Mouse (Mus musculus): ENCODE measurements around the gene Smox. TPM values are rescaled to one million over a fixed set of nuclear protein-coding genes. Genes with fewer than 3 reads are reported as not detected.
"Not testable (repeated sequence)": the region's sequence is repeated elsewhere in the genome, so short reads cannot be mapped to it uniquely, and the experiment has no call there.

Smox gene
- total and polyA plus RNA-seq, 2 experiments from 2014 or later = 55.4 to 67.9 TPM

GRCm38 (mm10) chr2:131473749-131474148 is 17.5 kb upstream of the Smox start:
- Histone ChIP-seq H3K9ac (no peak overlapping the region), H3K27ac (ENCODE audit: low read depth, low read length) (no peak overlapping the region), H3K9me3 (ENCODE audit: low read length) (no peaks in the 10 kb centered on the region), H3K27me3 (ENCODE audit: insufficient read depth, low read length) (no peaks in the 10 kb centered on the region), H3K4me3 (ENCODE audit: low read depth, low read length) (no peak overlapping the region), H3K4me1 (ENCODE audit: insufficient read depth) (no peaks in the 10 kb centered on the region), H3K4me2 (ENCODE audit: low read depth) (no peak overlapping the region), H3K36me3 (ENCODE audit: insufficient read depth) (no peaks in the 10 kb centered on the region)
- no peak for DNase-seq
- WGBS = 85% methylated on average over 6 of the region's 6 CpGs
- no peak for ATAC-seq
- TF ChIP-seq CTCF (IDR thresholded peaks at IDR 0.05; ENCODE audit: low read depth) = no peak

- ATAC-seq; H3K4me1 ChIP-seq (ENCODE audit: insufficient read depth); H3K4me2 ChIP-seq (ENCODE audit: low read depth); H3K27me3 ChIP-seq (ENCODE audit: insufficient read depth, low read length); H3K36me3 ChIP-seq (ENCODE audit: insufficient read depth); H3K9me3 ChIP-seq (ENCODE audit: low read length); H3K9ac ChIP-seq; DNase-seq; H3K4me3 ChIP-seq (ENCODE audit: low read depth, low read length); H3K27ac ChIP-seq (ENCODE audit: low read depth, low read length): not testable (repeated sequence)
- WGBS = 91% methylated on average over 5 of the region's 5 CpGs
Measured at GRCm38 (mm10) chr2:131477105-131477504, 14.2 kb upstream of the Smox start.

- ATAC-seq = no peak
Measured at GRCm38 (mm10) chr2:131477917-131478316, 13.4 kb upstream of the Smox start.

GRCm38 (mm10) chr2:131478349-131478748 is 12.9 kb upstream of the Smox start:
- WGBS = 81% methylated on average over 8 of the region's 8 CpGs
- DNase-seq (no peak), ATAC-seq (no peak)

More at GRCm38 (mm10) chr2:131477917-131478316, 13.4 kb upstream of the Smox start:
- no peaks in the 10 kb centered on the region for H3K27me3 ChIP-seq (ENCODE audit: insufficient read depth, low read length)
- 94% methylated on average over 6 of the region's 6 CpGs for WGBS
- H3K4me2 ChIP-seq (ENCODE audit: low read depth) = no peak overlapping the region
- H3K27ac ChIP-seq (ENCODE audit: low read depth, low read length) = no peak overlapping the region
- no peak for DNase-seq
- TF ChIP-seq CTCF (IDR thresholded peaks at IDR 0.05; ENCODE audit: low read depth) = no peak
- no peak overlapping the region for H3K9ac ChIP-seq
- no peaks in the 10 kb centered on the region for H3K9me3 ChIP-seq (ENCODE audit: low read length)
- no peak overlapping the region for H3K4me3 ChIP-seq (ENCODE audit: low read depth, low read length)
- H3K4me1 ChIP-seq (ENCODE audit: insufficient read depth) = no peaks in the 10 kb centered on the region
- H3K36me3 ChIP-seq (ENCODE audit: insufficient read depth) = no peaks in the 10 kb centered on the region

GRCm38 (mm10) chr2:131478916-131479315 is 12.4 kb upstream of the Smox start:
- no peaks in the 10 kb centered on the region for H3K36me3 ChIP-seq (ENCODE audit: insufficient read depth)
- H3K27me3 ChIP-seq (ENCODE audit: insufficient read depth, low read length) = no peaks in the 10 kb centered on the region

More at GRCm38 (mm10) chr2:131478349-131478748, 12.9 kb upstream of the Smox start:
- Histone ChIP-seq H3K9ac (no peak overlapping the region), H3K36me3 (ENCODE audit: insufficient read depth) (no peaks in the 10 kb centered on the region), H3K27ac (ENCODE audit: low read depth, low read length) (no peak overlapping the region), H3K4me3 (ENCODE audit: low read depth, low read length) (no peak overlapping the region), H3K9me3 (ENCODE audit: low read length) (no peaks in the 10 kb centered on the region), H3K27me3 (ENCODE audit: insufficient read depth, low read length) (no peaks in the 10 kb centered on the region), H3K4me1 (ENCODE audit: insufficient read depth) (no peaks in the 10 kb centered on the region), H3K4me2 (ENCODE audit: low read depth) (no peak overlapping the region)
- TF ChIP-seq CTCF (IDR thresholded peaks at IDR 0.05; ENCODE audit: low read depth) = no peak

GRCm38 (mm10) chr2:131481733-131482132 is 9.6 kb upstream of the Smox start:
- no peak for DNase-seq
- H3K36me3 ChIP-seq (ENCODE audit: insufficient read depth) = no peaks in the 10 kb centered on the region
- no peak overlapping the region for H3K9ac ChIP-seq
- no peak overlapping the region for H3K27ac ChIP-seq (ENCODE audit: low read depth, low read length)
- no peak for TF ChIP-seq CTCF (IDR thresholded peaks at IDR 0.05; ENCODE audit: low read depth)
- H3K4me1 ChIP-seq (ENCODE audit: insufficient read depth) = no peaks in the 10 kb centered on the region
- ATAC-seq = no peak
- H3K27me3 ChIP-seq (ENCODE audit: insufficient read depth, low read length) = no peaks in the 10 kb centered on the region
- H3K4me2 ChIP-seq (ENCODE audit: low read depth) = no peak overlapping the region
- 16% methylated on average over 1 of the region's 1 CpGs for WGBS
- no peaks in the 10 kb centered on the region for H3K9me3 ChIP-seq (ENCODE audit: low read length)
- no peak overlapping the region for H3K4me3 ChIP-seq (ENCODE audit: low read depth, low read length)

More at GRCm38 (mm10) chr2:131478916-131479315, 12.4 kb upstream of the Smox start:
- DNase-seq (no peak), ATAC-seq (no peak)
- Histone ChIP-seq H3K27ac (ENCODE audit: low read depth, low read length) (no peak overlapping the region), H3K9me3 (ENCODE audit: low read length) (no peaks in the 10 kb centered on the region), H3K4me3 (ENCODE audit: low read depth, low read length) (no peak overlapping the region), H3K9ac (no peak overlapping the region), H3K4me2 (ENCODE audit: low read depth) (no peak overlapping the region), H3K4me1 (ENCODE audit: insufficient read depth) (no peaks in the 10 kb centered on the region)
- no peak for TF ChIP-seq CTCF (IDR thresholded peaks at IDR 0.05; ENCODE audit: low read depth)
- WGBS = 91% methylated on average over 4 of the region's 4 CpGs

- WGBS = 91% methylated on average over 6 of the region's 6 CpGs
- Histone ChIP-seq H3K27ac (ENCODE audit: low read depth, low read length) (no peak overlapping the region), H3K9ac (no peak overlapping the region), H3K4me1 (ENCODE audit: insufficient read depth) (no peaks in the 10 kb centered on the region), H3K36me3 (ENCODE audit: insufficient read depth) (no peaks in the 10 kb centered on the region), H3K27me3 (ENCODE audit: insufficient read depth, low read length) (no peaks in the 10 kb centered on the region), H3K4me3 (ENCODE audit: low read depth, low read length) (no peak overlapping the region), H3K4me2 (ENCODE audit: low read depth) (no peak overlapping the region), H3K9me3 (ENCODE audit: low read length) (no peaks in the 10 kb centered on the region)
- ATAC-seq (no peak), DNase-seq (no peak)
- TF ChIP-seq CTCF (IDR thresholded peaks at IDR 0.05; ENCODE audit: low read depth) = no peak
Measured at GRCm38 (mm10) chr2:131482478-131482877, 8.8 kb upstream of the Smox start.

GRCm38 (mm10) chr2:131483562-131483961 is 7.7 kb upstream of the Smox start:
- Histone ChIP-seq H3K36me3 (ENCODE audit: insufficient read depth) (no peaks in the 10 kb centered on the region), H3K27me3 (ENCODE audit: insufficient read depth, low read length) (no peaks in the 10 kb centered on the region), H3K4me3 (ENCODE audit: low read depth, low read length) (no peak overlapping the region), H3K9me3 (ENCODE audit: low read length) (no peaks in the 10 kb centered on the region), H3K9ac (no peak overlapping the region), H3K4me2 (ENCODE audit: low read depth) (no peak overlapping the region), H3K4me1 (ENCODE audit: insufficient read depth) (no peaks in the 10 kb centered on the region), H3K27ac (ENCODE audit: low read depth, low read length) (no peak overlapping the region)
- 76% methylated on average over 7 of the region's 7 CpGs for WGBS
- DNase-seq (no peak), ATAC-seq (no peak)
- TF ChIP-seq CTCF (IDR thresholded peaks at IDR 0.05; ENCODE audit: low read depth) = no peak

Data from forebrain, postnatal 0 days (tissue).